Mouse (Mus musculus): ENCODE data around the gene Gm10061.
"Not testable (repeated sequence)": the region's sequence is repeated elsewhere in the genome, so short reads cannot be mapped to it uniquely, and the experiment has no call there.

The Gm10061 gene

DNA sequence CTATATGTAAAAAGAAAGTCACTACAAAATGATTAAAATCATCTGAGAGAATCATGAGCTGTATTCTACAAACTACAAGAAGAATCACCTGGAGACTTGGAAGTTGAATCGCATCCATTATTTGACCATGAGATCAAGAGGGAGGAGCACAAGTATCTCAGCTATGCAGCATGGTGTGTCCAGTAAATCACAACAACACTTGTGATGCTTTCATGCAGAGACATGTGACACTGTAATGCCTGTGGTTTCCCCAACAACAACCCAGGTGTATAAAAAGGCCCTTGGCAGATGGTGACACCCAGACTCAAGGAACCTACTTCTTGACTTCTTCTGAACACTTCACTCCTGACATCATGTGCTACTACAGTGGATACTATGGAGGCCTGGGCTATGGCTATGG is at the start of gene Gm10061:
Gene Gm10061, plus strand, starts transcription at position 301 of the 400 bp plus-strand sequence.
- DNase-seq (ENCODE audit: low spot score in 2 of 2): no peak

DNA sequence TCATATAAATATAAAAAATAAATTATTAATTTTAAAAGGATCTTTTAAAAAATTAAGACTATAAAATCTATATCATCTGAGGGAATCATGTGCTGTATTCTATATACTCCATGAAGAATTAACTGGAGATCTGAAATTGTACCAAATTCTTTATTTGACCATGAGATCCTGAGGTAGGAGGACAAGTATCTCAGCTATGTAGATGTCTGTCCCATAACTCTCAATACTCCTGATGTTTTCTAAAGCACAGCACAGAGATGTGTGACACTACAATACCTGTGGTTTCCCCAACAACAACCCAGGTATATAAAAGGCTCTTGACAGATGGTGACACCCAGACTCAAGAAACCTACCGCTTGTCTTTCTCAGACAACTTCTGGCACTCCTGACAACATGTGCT is 10.3 kb upstream of the Gm10061 start, which contains the start of gene Gm6358:
Gene Gm6358, plus strand, starts transcription at position 301 of the 400 bp plus-strand sequence.
- no peak for DNase-seq (ENCODE audit: low spot score in 2 of 2)

DNA sequence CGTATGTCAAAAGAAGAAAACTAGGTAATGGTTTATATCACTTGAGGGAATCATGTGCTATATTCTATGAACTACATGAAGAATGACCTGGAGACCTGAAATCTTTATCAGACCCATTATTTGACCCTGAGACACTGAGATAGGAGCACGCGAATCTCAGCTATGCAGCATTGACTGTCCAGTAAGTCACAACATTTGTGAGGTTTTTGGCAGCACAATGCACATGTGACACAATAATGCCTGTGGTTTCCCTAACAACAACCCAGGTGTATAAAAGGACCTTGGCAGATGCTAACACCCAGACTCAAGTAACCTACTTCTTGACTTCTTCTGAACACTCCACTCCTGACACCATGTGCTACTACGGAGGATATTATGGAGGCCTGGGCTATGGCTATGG is 6.8 kb downstream of the Gm10061 start, which contains the start of gene Gm9789:
Gene Gm9789, plus strand, starts transcription at position 301 of the 400 bp plus-strand sequence.
- no peak for DNase-seq (ENCODE audit: low spot score in 2 of 2)

GRCm38 (mm10) chr16:89169190-89169589 is 18.3 kb downstream of the Gm10061 start, which contains the start of gene Gm7735:
Gene Gm7735, plus strand, starts transcription at chr16:89169490.
- DNase-seq (ENCODE audit: low spot score in 2 of 2): not testable (repeated sequence)

GRCm38 (mm10) chr16:89174435-89174834 is 23.5 kb downstream of the Gm10061 start, which contains the start of gene 1110057P08Rik:
Gene 1110057P08Rik, plus strand, starts transcription at chr16:89174735.
- no peak for DNase-seq (ENCODE audit: low spot score in 2 of 2)

GRCm38 (mm10) chr16:89188621-89189020 is 37.7 kb downstream of the Gm10061 start:
- no peak for DNase-seq (ENCODE audit: low spot score in 2 of 2)

All from frontal cortex, postnatal 25 days (tissue).